Mouse (Mus musculus) spleen, adult 10 weeks (tissue): Measurements from ENCODE around the gene Etfb. TPM values are rescaled to one million over a fixed set of nuclear protein-coding genes. Genes with fewer than 3 reads are reported as not detected.

ENCODE experiments used
- polyA plus RNA-seq: library from polyadenylated mRNA; stranded (reverse); fragments of 350-450 nt; fragmentation: Illumina TruSeq; extraction: RNeasy Lipid Tissue Mini Kit (QIAGEN cat#74804); gene quantifications from one replicate; pipeline ENCODE4 v1.2.3, GENCODE M21; 2015; ENCODE audit warnings: low replicate concordance; ENCODE audit not compliant: insufficient read depth

Etfb gene
- polyA plus RNA-seq: 48.7 TPM

DNA sequence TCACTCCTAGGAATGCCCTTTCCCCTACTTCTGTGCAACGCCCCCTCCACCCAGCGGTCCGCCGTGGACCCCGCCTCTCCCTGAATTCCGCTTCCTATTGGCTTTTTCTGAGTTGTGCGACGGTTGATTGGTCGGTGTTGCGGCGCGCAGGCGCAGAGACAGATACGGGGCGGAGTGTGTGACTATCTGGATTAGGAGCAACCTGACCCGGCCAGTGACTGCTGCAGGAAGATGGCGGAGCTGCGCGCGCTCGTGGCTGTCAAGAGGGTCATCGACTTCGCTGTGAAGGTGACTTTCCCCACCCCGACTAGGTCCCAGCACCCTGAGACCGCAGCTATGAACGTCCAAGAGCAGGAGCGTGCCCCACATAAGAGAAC is at the start of gene Etfb, which contains the start of gene Gm45233:
Gene Etfb (plus strand): TSS at position 167 of the 377 bp plus-strand sequence.
Gene Gm45233 (plus strand): TSS at position 212 of the 377 bp plus-strand sequence.

DNA sequence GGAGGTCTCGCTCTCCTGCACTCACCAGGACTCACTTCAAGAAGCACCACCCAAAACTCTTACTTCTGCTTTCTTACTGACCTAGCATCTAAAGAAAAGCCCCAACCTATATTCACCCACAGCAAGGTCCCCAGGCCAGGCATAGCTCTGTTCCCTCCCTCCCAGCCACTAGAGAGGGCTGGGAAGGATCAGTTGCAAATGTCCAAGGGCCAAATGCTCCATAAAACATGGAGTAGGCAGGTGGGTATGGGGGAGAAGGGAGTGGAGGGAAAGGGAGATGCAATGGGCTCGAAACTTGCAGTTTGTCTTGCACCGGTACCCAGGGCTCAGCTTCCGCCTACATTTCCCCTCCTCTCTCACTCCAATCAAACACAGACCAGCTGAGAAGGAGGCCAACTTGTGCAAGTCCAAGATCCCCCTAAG is 35.7 kb upstream of the Etfb start, which contains the start of gene Siglecg:
Gene Siglecg (plus strand): TSS at position 74 of the 423 bp plus-strand sequence.

DNA sequence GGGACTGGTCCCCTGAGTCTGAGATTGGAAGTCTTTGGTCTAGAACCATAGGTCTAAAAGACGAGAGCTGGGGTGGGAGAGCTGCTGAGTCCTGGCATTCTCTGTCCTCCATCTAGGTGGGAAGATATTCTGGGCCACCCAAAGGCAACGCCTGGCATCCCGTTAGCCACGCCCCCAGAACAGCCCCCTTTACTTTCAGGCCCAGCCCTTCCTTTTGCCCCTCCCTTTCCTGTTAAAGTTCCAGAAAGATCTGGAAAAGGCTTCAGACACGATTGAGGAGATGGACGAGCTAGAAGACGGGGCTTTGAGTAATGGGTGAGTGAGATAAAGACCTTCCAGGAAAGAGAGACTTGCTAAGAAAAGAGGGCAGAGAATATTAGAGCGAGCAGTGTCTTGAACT is 16.5 kb upstream of the Etfb start, which contains the start of gene Lim2:
Gene Lim2 (plus strand): TSS at position 265 of the 400 bp plus-strand sequence.

DNA sequence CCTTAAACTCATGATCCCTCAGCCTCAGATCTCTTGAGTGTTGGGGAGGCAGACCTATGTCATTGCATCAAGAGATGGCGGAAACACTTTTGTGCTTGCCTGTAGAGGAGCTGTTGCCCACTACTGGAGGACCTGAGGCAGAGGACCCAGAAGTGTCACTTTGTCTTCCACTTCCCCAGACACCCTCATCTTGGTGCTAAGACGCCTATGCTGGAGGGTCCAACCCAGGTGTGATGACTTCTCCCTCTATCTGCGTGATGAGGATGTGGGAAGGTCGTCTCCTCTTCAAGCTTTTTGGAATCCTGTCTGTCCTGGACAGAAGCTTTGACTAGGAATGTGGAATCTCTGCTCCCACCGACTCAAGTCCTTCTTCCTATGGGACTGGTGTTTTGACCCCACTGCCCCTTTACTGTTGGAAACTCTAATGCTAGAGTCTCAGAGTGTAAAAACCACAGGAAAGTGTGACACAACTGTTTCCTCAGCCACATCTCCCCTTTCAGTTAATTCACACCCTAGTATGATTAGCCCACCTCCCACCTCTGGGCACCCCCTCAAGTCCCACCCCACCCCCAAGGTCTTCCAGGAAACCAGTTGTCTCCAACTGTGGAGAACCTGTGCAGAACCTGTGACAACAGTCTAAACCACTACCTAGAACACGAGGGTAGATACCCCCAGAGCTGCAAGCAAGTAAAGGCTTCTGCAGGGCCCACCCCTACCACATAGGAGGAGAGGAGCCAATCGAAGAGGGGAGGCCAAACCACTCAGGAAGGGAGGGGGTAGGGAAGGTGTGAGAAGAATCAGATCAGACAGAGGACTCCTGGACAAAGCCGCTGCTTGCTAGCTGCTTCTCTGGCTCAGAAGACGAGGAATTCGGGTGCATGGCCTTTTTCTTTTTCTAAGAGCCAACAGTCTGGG is 7.3 kb upstream of the Etfb start, which contains the start of gene Nkg7:
Gene Nkg7 (plus strand): TSS at position 733 of the 915 bp plus-strand sequence.

DNA sequence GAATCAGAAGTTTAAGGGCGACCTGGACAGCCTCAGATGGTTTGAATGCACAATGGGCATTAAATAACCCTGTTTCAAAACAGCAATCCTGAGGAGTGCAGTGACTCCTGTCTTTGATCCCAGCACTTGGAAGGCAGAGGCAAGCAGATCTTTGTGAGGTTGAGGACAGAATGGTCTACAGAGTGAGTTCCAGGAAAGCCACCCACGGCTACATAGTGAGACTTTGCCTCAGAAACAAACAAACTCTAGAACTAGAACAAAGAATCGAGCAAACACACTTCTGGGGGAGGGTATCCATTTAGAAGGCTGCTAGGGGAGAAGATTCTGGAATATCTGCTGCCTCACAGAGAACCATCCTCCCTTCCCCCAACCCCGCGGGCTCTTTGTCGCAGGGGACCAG is 3.4 kb upstream of the Etfb start, which contains the start of gene Cldnd2:
Gene Cldnd2 (plus strand): TSS at position 301 of the 400 bp plus-strand sequence.

DNA sequence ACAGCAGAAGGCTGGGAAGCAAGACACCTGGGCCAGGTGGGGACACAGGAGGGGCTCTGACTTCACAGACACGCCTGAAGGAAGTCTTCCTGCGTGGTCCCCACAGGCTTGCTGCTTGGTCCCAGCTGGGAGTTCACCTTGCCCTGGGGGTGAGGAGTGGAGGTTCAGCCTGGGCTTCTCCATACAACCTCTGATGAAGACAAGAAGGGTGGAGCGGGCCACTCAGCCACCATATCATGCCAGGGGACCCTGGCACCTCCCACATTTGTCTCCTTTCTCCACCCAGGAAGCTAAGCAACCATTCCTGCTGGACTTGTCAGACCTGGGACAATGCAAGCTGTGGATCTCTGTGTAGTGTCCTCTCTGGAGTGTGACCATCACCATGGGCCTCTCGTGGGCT is 19.0 kb downstream of the Etfb start, which contains the start of gene Vsig10l:
Gene Vsig10l (plus strand): TSS at position 301 of the 400 bp plus-strand sequence.

DNA sequence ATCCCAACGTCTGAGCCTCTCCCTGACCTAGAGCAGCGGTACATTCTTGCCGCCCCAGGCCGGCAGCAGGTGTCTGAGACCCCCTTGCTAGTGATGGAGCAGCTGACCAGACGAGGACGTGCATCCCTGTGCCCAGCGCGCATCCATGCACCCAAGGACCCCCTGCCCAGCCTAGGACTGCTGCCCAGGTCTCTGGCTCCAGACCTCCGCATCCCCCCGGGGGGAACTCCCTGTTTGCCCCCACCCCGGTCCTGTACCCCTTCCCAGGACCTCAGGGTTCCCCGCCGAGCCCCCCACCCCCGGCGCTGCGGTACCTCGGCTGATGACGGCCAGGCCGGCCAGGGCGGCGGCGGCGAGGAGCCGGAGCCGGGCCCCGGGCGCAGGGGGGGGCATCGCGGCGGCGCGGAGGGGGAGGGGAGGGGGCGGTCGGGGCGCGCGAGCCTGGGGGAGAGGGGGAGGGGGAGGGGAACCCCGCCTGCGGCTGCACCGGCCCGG is 45.8 kb downstream of the Etfb start, which contains the start of gene Iglon5:
Gene Iglon5 (minus strand): TSS at position 445 of the 495 bp plus-strand sequence.

Other genes with a start within 250 kb of the Etfb start
- 46.8 TPM for gene Zfp715, start 130.8 kb upstream of the Etfb start, polyA plus RNA-seq
- 0.94 TPM for gene Siglecf, start 92.7 kb upstream of the Etfb start, polyA plus RNA-seq
- 244 TPM for gene Siglecg, start 35.9 kb upstream of the Etfb start, polyA plus RNA-seq
- gene Lim2, start 16.4 kb upstream of the Etfb start, polyA plus RNA-seq: not detected
- gene Nkg7, start 7.0 kb upstream of the Etfb start, polyA plus RNA-seq: 79.6 TPM
- not detected for gene Cldnd2, start 3.3 kb upstream of the Etfb start, polyA plus RNA-seq
- not detected for gene Gm45233, start within 50 bp of the Etfb start, polyA plus RNA-seq
- 1.5 TPM for gene Vsig10l, start 19.1 kb downstream of the Etfb start, polyA plus RNA-seq
- gene Iglon5, start 46.0 kb downstream of the Etfb start, polyA plus RNA-seq: not detected
- 0.12 TPM for gene 4931406B18Rik, start 61.9 kb downstream of the Etfb start, polyA plus RNA-seq
- 36.3 TPM for gene Cd33, start 100.3 kb downstream of the Etfb start, polyA plus RNA-seq
- 9.9 TPM for gene Zfp658, start 118.2 kb downstream of the Etfb start, polyA plus RNA-seq
- 7.9 TPM for gene Zfp719, start 135.5 kb downstream of the Etfb start, polyA plus RNA-seq
- 0.28 TPM for gene Zfp819, start 163.1 kb downstream of the Etfb start, polyA plus RNA-seq
- gene Ceacam18, start 190.6 kb downstream of the Etfb start, polyA plus RNA-seq: not detected
- gene Siglece, start 216.1 kb downstream of the Etfb start, polyA plus RNA-seq: 26.2 TPM
- 5.7 TPM for gene Ctu1, start 227.9 kb downstream of the Etfb start, polyA plus RNA-seq
- gene Klk14, start 246.3 kb downstream of the Etfb start, polyA plus RNA-seq: not detected